ENCODE assay signal across 8 mouse cellular contexts in the genomic region with DNA sequence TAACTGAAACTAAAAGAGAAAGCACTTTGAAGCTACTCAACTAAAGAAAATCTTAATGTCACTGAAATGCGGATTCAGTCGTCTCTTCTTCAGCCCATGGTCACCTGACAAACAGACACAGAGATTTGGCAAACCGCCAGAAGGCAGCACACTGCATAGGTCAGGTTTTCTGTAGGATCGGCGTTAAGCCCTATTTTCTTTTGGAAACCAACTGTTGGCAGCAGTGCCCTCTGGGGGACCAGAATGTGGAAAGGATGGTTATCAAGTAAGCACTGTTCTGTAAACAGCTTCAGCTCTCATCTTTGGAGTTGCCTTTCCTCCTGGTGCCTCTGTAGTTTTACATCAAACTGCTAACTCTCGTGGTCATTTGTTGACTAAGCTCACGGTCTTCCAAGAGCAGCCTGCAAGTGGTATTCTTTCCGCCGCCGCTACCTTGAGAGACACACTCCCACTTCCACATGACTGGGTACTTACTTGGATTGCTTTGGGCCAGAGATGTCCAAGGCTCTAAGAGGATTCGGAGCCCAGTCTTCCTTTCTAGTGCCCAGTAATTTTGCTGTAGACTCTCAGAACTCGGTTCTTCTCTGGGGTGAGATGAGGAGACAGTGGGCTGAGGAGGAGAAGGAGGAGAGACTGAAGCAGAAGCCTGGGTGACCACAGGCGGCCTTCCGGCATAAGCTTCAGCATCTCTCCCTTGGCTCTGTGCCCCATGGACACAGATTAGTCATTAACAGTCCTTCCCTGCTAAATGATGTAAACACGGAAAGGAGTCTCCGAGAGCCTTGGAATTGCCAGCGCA. TPM values are rescaled to one million over a fixed set of nuclear protein-coding genes. Genes with fewer than 3 reads are reported as not detected.
DNase-seq lines count a peak whose midpoint lies in the region; ATAC-seq and TF ChIP-seq lines count a peak whose summit lies in the region.

A gene (minus strand): TSS at position 657 of the 799 bp plus-strand sequence.

- no peak within 1 kb of the TSS for H3K4me3 ChIP-seq in midbrain, embryonic 16.5 days (ENCODE audit: low read depth, low read length)
- H3K4me3 ChIP-seq in midbrain, embryonic 15.5 days, result no peak within 1 kb of the TSS
- H3K4me3 ChIP-seq in cerebellum, adult 2 months (replicated peaks; ENCODE audit: insufficient read depth, low read depth, low read length), result peak within 1 kb of the TSS; percentile 28
- H3K4me3 ChIP-seq in intestine, embryonic 15.5 days (replicated peaks), result no peak within 1 kb of the TSS

- H3K4me1 ChIP-seq in midbrain, embryonic 16.5 days (ENCODE audit: control insufficient read depth, insufficient read depth, low read length), result peaks cover 4% of the 10 kb centered on the region; the same call in 1 of the 2 replicates
- H3K4me1 ChIP-seq in midbrain, embryonic 15.5 days, result no peaks in the 10 kb centered on the region
- peaks cover 2% of the 10 kb centered on the region; the same call in 1 of the 2 replicates for H3K4me1 ChIP-seq in cerebellum, adult 2 months (ENCODE audit: control insufficient read depth, insufficient read depth, low read length)
- peaks cover 16% of the 10 kb centered on the region for H3K4me1 ChIP-seq in intestine, embryonic 15.5 days (replicated peaks)

- peak; percentile 64 to 75 for DNase-seq in cerebellum, adult 2 months
- DNase-seq in lung, postnatal 14 days, result peak; percentile 56
- no peak for DNase-seq in embryo, embryonic 10 days (ENCODE audit: low spot score)
- DNase-seq in right cerebral cortex, postnatal 36 days (ENCODE audit: low spot score in 2 of 2), result no peak
- no peak for DNase-seq in natural killer cell, adult 2 months (ENCODE audit: low spot score in 2 of 2)

- TF ChIP-seq CTCF in cerebellum, adult 2 months (IDR thresholded peaks at IDR 0.05; ENCODE audit: borderline replicate concordance, insufficient read depth, low read depth, low read length), result no peak

- no peaks in the 10 kb centered on the region for H3K27me3 ChIP-seq in midbrain, embryonic 16.5 days (ENCODE audit: control insufficient read depth, insufficient read depth, low read depth, low read length)
- H3K27me3 ChIP-seq in midbrain, embryonic 15.5 days (replicated peaks), result no peaks in the 10 kb centered on the region
- no peaks in the 10 kb centered on the region for H3K27me3 ChIP-seq in cerebellum, adult 2 months (ENCODE audit: control insufficient read depth, insufficient read depth, low read length)
- no peaks in the 10 kb centered on the region for H3K27me3 ChIP-seq in intestine, embryonic 15.5 days (replicated peaks)

- 71% methylated on average over 17 of the region's 17 CpGs for WGBS in midbrain, embryonic 16.5 days
- WGBS in midbrain, embryonic 15.5 days, result 70% methylated on average over 17 of the region's 17 CpGs
- 13% methylated on average over 17 of the region's 17 CpGs for WGBS in cerebellum, adult 2 months
- WGBS in intestine, embryonic 15.5 days, result 44% methylated on average over 17 of the region's 17 CpGs

- H3K4me2 ChIP-seq in midbrain, embryonic 16.5 days (ENCODE audit: low read length), result peak within 1 kb of the TSS; percentile 6; the same call in 1 of the 2 replicates
- no peak within 1 kb of the TSS for H3K4me2 ChIP-seq in midbrain, embryonic 15.5 days
- H3K4me2 ChIP-seq in intestine, embryonic 15.5 days (replicated peaks), result peak within 1 kb of the TSS; percentile 38

- H3K27ac ChIP-seq in midbrain, embryonic 16.5 days (ENCODE audit: low read length), result no peak within 1 kb of the TSS
- no peak within 1 kb of the TSS for H3K27ac ChIP-seq in midbrain, embryonic 15.5 days
- H3K27ac ChIP-seq in cerebellum, adult 2 months (ENCODE audit: insufficient read depth, low read length), result no peak within 1 kb of the TSS
- peak within 1 kb of the TSS; percentile 25; the same call in 1 of the 2 replicates for H3K27ac ChIP-seq in intestine, embryonic 15.5 days

- ATAC-seq in midbrain, embryonic 16.5 days, result no peak; the same call in 1 of the 2 replicates
- ATAC-seq in midbrain, embryonic 15.5 days (replicated peaks), result no peak
- peak; percentile 87 for ATAC-seq in intestine, embryonic 15.5 days

- H3K36me3 ChIP-seq in midbrain, embryonic 16.5 days (ENCODE audit: control insufficient read depth, insufficient read depth, low read length), result no peaks in the 10 kb centered on the region
- no peaks in the 10 kb centered on the region for H3K36me3 ChIP-seq in midbrain, embryonic 15.5 days (replicated peaks)
- no peaks in the 10 kb centered on the region for H3K36me3 ChIP-seq in intestine, embryonic 15.5 days

- no peak for TF ChIP-seq POLR2A in cerebellum, adult 2 months (IDR thresholded peaks at IDR 0.05; ENCODE audit: borderline replicate concordance, insufficient read depth, low read length)

- H3K9me3 ChIP-seq in midbrain, embryonic 16.5 days (replicated peaks; ENCODE audit: control insufficient read depth, low read length, poor library complexity, severe bottlenecking), result no peaks in the 10 kb centered on the region
- no peaks in the 10 kb centered on the region for H3K9me3 ChIP-seq in midbrain, embryonic 15.5 days
- no peaks in the 10 kb centered on the region for H3K9me3 ChIP-seq in intestine, embryonic 15.5 days

- no peak within 1 kb of the TSS for H3K9ac ChIP-seq in midbrain, embryonic 16.5 days (ENCODE audit: low read depth, low read length)
- no peak within 1 kb of the TSS for H3K9ac ChIP-seq in midbrain, embryonic 15.5 days
- no peak within 1 kb of the TSS for H3K9ac ChIP-seq in intestine, embryonic 15.5 days

RNA-seq across cellular contexts. Expression of the gene that starts here (rescaled TPM):
- polyA plus RNA-seq in midbrain, embryonic 16.5 days (2015; fragmentation: Nextera tagmentation; extraction: Ambion mirVana), result not detected in 2 replicates
- 0.08 TPM in 1 of 2 replicates, not detected in the other for polyA plus RNA-seq in midbrain, embryonic 15.5 days (2015; fragmentation: Nextera tagmentation; extraction: Ambion mirVana)
- polyA plus RNA-seq in cerebellum, adult 2 months (2012; rRNA removed), result 0.08 and 0.25 TPM in 2 replicates
- polyA plus RNA-seq in intestine, embryonic 15.5 days (2015; fragmentation: Nextera tagmentation; extraction: Ambion mirVana), result 55.1 and 57.9 TPM in 2 replicates

Comparison
In these comparisons a context has a peak if more than half of its experiments do, and no peak if none do; other contexts are left out.
1. RNA of the gene that starts here (polyA plus RNA-seq): 55.1 to 57.9 TPM in intestine, embryonic 15.5 days; 0.08 to 0.25 TPM in cerebellum, adult 2 months, 0.08 TPM in midbrain, embryonic 15.5 days and not detected in midbrain, embryonic 16.5 days; every median in the first group is over 10 times any median in the second.
2. Peak in DNase-seq and H3K4me3 ChIP-seq in cerebellum, adult 2 months; RNA of the gene not detected or under 1 TPM.